Mouse (Mus musculus) lung, postnatal 0 days (tissue): Measurements from ENCODE around the gene Palld. TPM values are rescaled to one million over a fixed set of nuclear protein-coding genes. Genes with fewer than 3 reads are reported as not detected.

Experiments
- ATAC-seq: fragments of 200-750 bp; cut with Nextera tagmentation; 2 replicates; pipeline ENCODE4 v1.8.0; 2017; ENCODE audit warnings: moderate library complexity
- DNase-seq: peaks from one replicate; pipeline ENCODE4 v3.0.0-alpha.2; 2016; ENCODE audit warnings: low spot score
- H3K27ac ChIP-seq: fragments of 300-500 bp; sonication (generic); 2 replicates; pipeline ENCODE4 v1.5.1; 2014; ENCODE audit warnings: antibody characterized with exemption, mild to moderate bottlenecking, low read length, mixed read lengths
- H3K27me3 ChIP-seq: fragments of 300-500 bp; sonication (generic); replicated peaks from 2 replicates; pipeline ENCODE4 v1.6.1; 2014; ENCODE audit warnings: low read length, mixed read lengths; ENCODE audit not compliant: insufficient read depth
- H3K36me3 ChIP-seq: fragments of 300-500 bp; sonication (generic); 2 replicates; pipeline ENCODE4 v1.6.1; 2014; ENCODE audit warnings: low read length, mixed read lengths; ENCODE audit not compliant: insufficient read depth
- H3K4me1 ChIP-seq: fragments of 300-500 bp; sonication (generic); 2 replicates; pipeline ENCODE4 v1.6.1; 2014; ENCODE audit warnings: antibody characterized with exemption, low read depth, low read length, mixed read lengths; ENCODE audit not compliant: insufficient read depth
- H3K4me2 ChIP-seq: fragments of 300-500 bp; sonication (generic); replicated peaks from 2 replicates; pipeline ENCODE4 v1.6.1; 2014; ENCODE audit warnings: low read depth, mild to moderate bottlenecking, low read length, moderate library complexity, mixed read lengths
- H3K4me3 ChIP-seq: fragments of 300-500 bp; sonication (generic); 2 replicates; pipeline ENCODE4 v1.5.1; 2014; ENCODE audit warnings: low read depth, low read length
- H3K9ac ChIP-seq: fragments of 300-500 bp; sonication (generic); replicated peaks from 2 replicates; pipeline ENCODE4 v1.6.1; 2014; ENCODE audit warnings: low read depth, mild to moderate bottlenecking
- H3K9me3 ChIP-seq: fragments of 300-500 bp; sonication (generic); 2 replicates; pipeline ENCODE4 v1.6.1; 2016; ENCODE audit warnings: low read length, mixed read lengths
- CTCF ChIP-seq: IDR thresholded peaks from 2 replicates; pipeline ENCODE4 v1.5.1; 2016; ENCODE audit warnings: antibody characterized with exemption, mild to moderate bottlenecking
- EP300 ChIP-seq: IDR thresholded peaks from 2 replicates; pipeline ENCODE4 v1.6.1; 2016; ENCODE audit warnings: antibody characterized with exemption, mild to moderate bottlenecking, control low read depth
- WGBS: fragments of 180-500 bp; shearing (Covaris S2); extraction: QIAGEN DNeasy Blood & Tissue Kit; methylation state at CpG from one replicate; pipeline ENCODE4 v1.1.7; 2014; 5-methylcytosine and 5-hydroxymethylcytosine counted together
- polyA plus RNA-seq: library from polyadenylated mRNA; unstranded; fragments of >200 nt; fragmentation: Nextera tagmentation; extraction: Ambion mirVana; gene quantifications from 2 replicates; pipeline ENCODE4 v1.2.1, GENCODE M21; 2015

The Palld gene
- polyA plus RNA-seq, 1 experiment from 2014 or later: 130 TPM

- H3K4me1 ChIP-seq: no peaks in the 10 kb centered on the region
- H3K9me3 ChIP-seq: no peaks in the 10 kb centered on the region
- no peak for TF ChIP-seq EP300
- H3K27ac ChIP-seq: no peak overlapping the region
- no peaks in the 10 kb centered on the region for H3K27me3 ChIP-seq
- H3K4me2 ChIP-seq: no peak overlapping the region
- ATAC-seq: no peak
- DNase-seq: no peak
- H3K4me3 ChIP-seq: no peak overlapping the region
- no peaks in the 10 kb centered on the region for H3K36me3 ChIP-seq
- WGBS: 69% methylated on average over 9 of the region's 9 CpGs
- H3K9ac ChIP-seq: no peak overlapping the region
Observed at GRCm38 (mm10) chr8:61700932-61701681, 201.4 kb downstream of the Palld start.

GRCm38 (mm10) chr8:61700298-61700697 lies 202.2 kb downstream of the Palld start:
- peak; percentile 64 for TF ChIP-seq CTCF
- no peak for TF ChIP-seq EP300
- H3K9me3 ChIP-seq: no peaks in the 10 kb centered on the region
- WGBS: 96% methylated on average over 1 of the region's 1 CpGs
- no peak overlapping the region for H3K4me3 ChIP-seq
- no peaks in the 10 kb centered on the region for H3K36me3 ChIP-seq
- ATAC-seq: no peak
- no peak overlapping the region for H3K27ac ChIP-seq
- H3K4me2 ChIP-seq: no peak overlapping the region
- H3K4me1 ChIP-seq: no peaks in the 10 kb centered on the region
- H3K27me3 ChIP-seq: no peaks in the 10 kb centered on the region
- DNase-seq: peak; percentile 30
- H3K9ac ChIP-seq: no peak overlapping the region

DNA sequence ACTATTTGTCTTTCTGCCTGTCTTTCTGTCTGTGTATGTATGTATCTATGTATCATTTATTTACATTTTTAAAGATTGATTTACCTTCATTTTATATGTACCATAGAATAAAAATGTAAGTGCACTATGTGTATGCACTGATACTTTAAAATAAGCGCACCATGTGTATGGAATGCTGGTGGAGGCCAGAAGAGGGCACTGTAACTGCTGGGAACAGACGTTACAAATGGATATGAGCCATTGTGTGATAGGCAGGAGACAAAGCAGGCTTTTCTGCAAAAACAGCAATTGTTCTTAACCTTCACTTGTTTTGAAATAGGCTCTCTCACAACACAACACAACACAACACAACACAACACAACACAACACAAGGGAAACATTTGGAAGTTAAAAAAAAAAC lies 203.5 kb downstream of the Palld start:
- Histone ChIP-seq H3K9me3 (no peaks in the 10 kb centered on the region), H3K4me2 (no peak overlapping the region), H3K36me3 (no peaks in the 10 kb centered on the region), H3K27me3 (no peaks in the 10 kb centered on the region), H3K4me3 (no peak overlapping the region), H3K4me1 (no peaks in the 10 kb centered on the region), H3K27ac (no peak overlapping the region), H3K9ac (no peak overlapping the region)
- ATAC-seq: no peak
- peak; percentile 56 for TF ChIP-seq CTCF
- TF ChIP-seq EP300: no peak
- no peak for DNase-seq
- 74% methylated on average over 2 of the region's 2 CpGs for WGBS

GRCm38 (mm10) chr8:61697728-61698385 lies 204.6 kb downstream of the Palld start:
- DNase-seq (peak; percentile 87), ATAC-seq (peak; percentile 87)
- 65% methylated on average over 7 of the region's 7 CpGs for WGBS
- H3K36me3 ChIP-seq: no peaks in the 10 kb centered on the region
- 0 out of 2 replicates have a peak overlapping the region, but pooled peaks have one; percentile 51 for H3K27ac ChIP-seq
- H3K4me1 ChIP-seq: no peaks in the 10 kb centered on the region
- H3K4me3 ChIP-seq: no peak overlapping the region
- H3K9ac ChIP-seq: no peak overlapping the region
- no peaks in the 10 kb centered on the region for H3K27me3 ChIP-seq
- H3K4me2 ChIP-seq: no peak overlapping the region
- no peaks in the 10 kb centered on the region for H3K9me3 ChIP-seq
- TF ChIP-seq CTCF: no peak
- TF ChIP-seq EP300: peak; percentile 54

- no peaks in the 10 kb centered on the region for H3K4me1 ChIP-seq
- no peak overlapping the region for H3K4me3 ChIP-seq
- H3K9me3 ChIP-seq: no peaks in the 10 kb centered on the region
- H3K27me3 ChIP-seq: no peaks in the 10 kb centered on the region
- no peaks in the 10 kb centered on the region for H3K36me3 ChIP-seq
- H3K9ac ChIP-seq: no peak overlapping the region
- WGBS: 72% methylated on average over 2 of the region's 2 CpGs
- TF ChIP-seq CTCF (no peak), EP300 (peak; percentile 67)
- no peak overlapping the region for H3K4me2 ChIP-seq
- 0 out of 2 replicates have a peak overlapping the region, but pooled peaks have one; percentile 51 for H3K27ac ChIP-seq
- ATAC-seq: peak; percentile 52
- DNase-seq: peak; percentile 72
Observed at GRCm38 (mm10) chr8:61696846-61697455, 205.5 kb downstream of the Palld start.

DNA sequence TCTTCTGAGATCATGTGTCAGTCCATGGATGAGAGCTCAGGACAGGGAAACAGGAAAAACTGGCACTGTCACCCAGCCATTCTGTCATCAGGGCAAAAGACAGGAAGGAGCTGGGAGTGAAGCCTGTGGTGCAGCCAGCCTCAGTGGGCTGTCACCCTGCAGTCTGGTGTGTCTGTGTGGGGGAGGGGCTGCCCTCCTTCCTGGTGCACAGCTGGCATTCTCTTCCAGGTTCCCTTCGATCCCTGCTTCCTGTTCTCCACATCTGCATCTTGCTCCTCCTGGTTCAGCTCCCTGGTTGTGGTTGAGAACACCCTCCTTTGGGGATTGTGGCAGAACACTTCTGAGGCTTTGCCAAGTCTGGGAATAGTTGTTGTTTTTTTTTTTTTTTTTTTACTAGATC lies 207.1 kb downstream of the Palld start:
- H3K27me3 ChIP-seq: no peaks in the 10 kb centered on the region
- no peak overlapping the region for H3K4me3 ChIP-seq
- H3K27ac ChIP-seq: no peak overlapping the region
- H3K4me2 ChIP-seq: no peak overlapping the region
- no peak for TF ChIP-seq EP300
- WGBS: 17% methylated on average over 1 of the region's 1 CpGs
- no peaks in the 10 kb centered on the region for H3K4me1 ChIP-seq
- H3K9me3 ChIP-seq: no peaks in the 10 kb centered on the region
- ATAC-seq: no peak
- no peak overlapping the region for H3K9ac ChIP-seq
- DNase-seq: no peak
- H3K36me3 ChIP-seq: no peaks in the 10 kb centered on the region
